Mouse (Mus musculus) thymus, adult 18-20 months (tissue): Measurements from ENCODE around the gene Gpr3.
A peak's percentile ranks its signal among the peaks of the same experiment; 100 is the strongest.

ENCODE experiments used
- DNase-seq, 2 experiments: peaks; one replicate each; pipeline ENCODE4 v3.0.0; 2022; ENCODE audit warnings: mixed read lengths in 2 of 2

Gpr3 gene

GRCm38 (mm10) chr4:133211751-133212561 is at the start of gene Gpr3, which contains the start of gene Cd164l2:
Gene Gpr3, minus strand, starts transcription at chr4:133212536.
Gene Cd164l2, plus strand, starts transcription at chr4:133212131.
- no peak for DNase-seq

GRCm38 (mm10) chr4:133261641-133262374 is 49.5 kb upstream of the Gpr3 start:
- peak; percentile 58 to 73 for DNase-seq

- no peak for DNase-seq
These were observed 45.6 kb upstream of the Gpr3 start for GRCm38 (mm10) chr4:133257798-133258408.

GRCm38 (mm10) chr4:133257230-133257629 is 44.9 kb upstream of the Gpr3 start:
- no peak for DNase-seq

- no peak for DNase-seq
These were observed 44.5 kb upstream of the Gpr3 start for GRCm38 (mm10) chr4:133256820-133257219.

- DNase-seq: no peak
These were observed 43.1 kb upstream of the Gpr3 start for GRCm38 (mm10) chr4:133255392-133255791.

- DNase-seq: no peak
These were observed 41.1 kb upstream of the Gpr3 start for GRCm38 (mm10) chr4:133253412-133253811.

- DNase-seq: no peak
These were observed 39.8 kb upstream of the Gpr3 start for GRCm38 (mm10) chr4:133252089-133252488.

GRCm38 (mm10) chr4:133251214-133251613 is 38.9 kb upstream of the Gpr3 start:
- no peak for DNase-seq

GRCm38 (mm10) chr4:133250609-133251008 is 38.3 kb upstream of the Gpr3 start:
- peak; percentile 65 to 72 for DNase-seq

GRCm38 (mm10) chr4:133247806-133248449 is 35.6 kb upstream of the Gpr3 start:
- DNase-seq: no peak

- DNase-seq: no peak
These were observed 34.7 kb upstream of the Gpr3 start for GRCm38 (mm10) chr4:133247072-133247471.

GRCm38 (mm10) chr4:133244289-133244688 is 32.0 kb upstream of the Gpr3 start:
- no peak for DNase-seq

GRCm38 (mm10) chr4:133243538-133243937 is 31.2 kb upstream of the Gpr3 start:
- DNase-seq: no peak

GRCm38 (mm10) chr4:133242710-133243109 is 30.4 kb upstream of the Gpr3 start:
- no peak for DNase-seq

GRCm38 (mm10) chr4:133241910-133242309 is 29.6 kb upstream of the Gpr3 start:
- DNase-seq: no peak

- DNase-seq: peak; percentile 78 to 83
These were observed 28.9 kb upstream of the Gpr3 start for GRCm38 (mm10) chr4:133240934-133241908.

- peak; percentile 40 to 53 for DNase-seq
These were observed 28.2 kb upstream of the Gpr3 start, which contains the start of gene Map3k6 for GRCm38 (mm10) chr4:133240490-133240921. Gene Map3k6, plus strand, starts transcription at chr4:133240818.

GRCm38 (mm10) chr4:133237911-133238310 is 25.6 kb upstream of the Gpr3 start:
- peak; percentile 43 to 57 for DNase-seq

GRCm38 (mm10) chr4:133235415-133235814 is 23.1 kb upstream of the Gpr3 start:
- no peak for DNase-seq

GRCm38 (mm10) chr4:133234771-133235170 is 22.4 kb upstream of the Gpr3 start:
- DNase-seq: no peak
